Mouse (Mus musculus): ENCODE results near the gene Otof. TPM values are rescaled to one million over a fixed set of nuclear protein-coding genes. Genes with fewer than 3 reads are reported as not detected.

The Otof gene
- not detected for polyA plus RNA-seq (2014; fragmentation: Illumina TruSeq; extraction: RNeasy Lipid Tissue Mini Kit (QIAGEN cat#74804); ENCODE audit: low read depth, low replicate concordance)

DNA sequence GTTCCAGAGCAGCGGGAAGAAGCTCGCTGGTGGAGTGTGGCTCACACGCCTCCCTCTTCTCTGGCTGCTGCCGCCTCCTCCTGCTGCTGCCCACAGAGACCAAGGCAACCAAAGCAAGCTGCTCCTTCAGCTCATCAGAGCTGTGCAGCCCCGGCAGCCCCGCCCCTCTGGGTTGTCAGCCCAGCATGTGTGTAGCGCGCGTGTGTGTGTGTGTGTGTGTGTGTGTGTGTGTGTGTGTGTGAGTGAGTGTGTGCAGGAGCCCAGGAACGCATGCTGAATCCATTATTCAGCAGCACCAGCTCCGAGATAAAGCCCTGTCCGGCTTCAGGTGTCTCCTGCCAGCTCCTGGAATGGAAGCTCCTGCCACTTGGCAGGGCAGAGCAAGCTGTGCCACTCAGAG, at the start of gene Otof:
Gene Otof, minus strand, starts transcription at position 112 of the 400 bp plus-strand sequence.

GRCm38 (mm10) chr5:30465861-30466260, 4.1 kb upstream of the Otof start, which contains the start of gene 1700001C02Rik:
Gene 1700001C02Rik (plus strand): TSS chr5:30466047.

Other genes starting within 250 kb of the Otof start
- gene Selenoi, start 229.4 kb downstream of the Otof start, polyA plus RNA-seq (2014; fragmentation: Illumina TruSeq; extraction: RNeasy Lipid Tissue Mini Kit (QIAGEN cat#74804); ENCODE audit: low read depth, low replicate concordance) = 18.7 TPM
- gene Drc1, start 180.5 kb downstream of the Otof start, polyA plus RNA-seq (2014; fragmentation: Illumina TruSeq; extraction: RNeasy Lipid Tissue Mini Kit (QIAGEN cat#74804); ENCODE audit: low read depth, low replicate concordance) = not detected
- gene 1700001C02Rik, start 4.1 kb upstream of the Otof start, polyA plus RNA-seq (2014; fragmentation: Illumina TruSeq; extraction: RNeasy Lipid Tissue Mini Kit (QIAGEN cat#74804); ENCODE audit: low read depth, low replicate concordance) = not detected
- gene Cib4, start 83.9 kb upstream of the Otof start, polyA plus RNA-seq (2014; fragmentation: Illumina TruSeq; extraction: RNeasy Lipid Tissue Mini Kit (QIAGEN cat#74804); ENCODE audit: low read depth, low replicate concordance) = not detected
- gene Kcnk3, start 126.2 kb upstream of the Otof start, polyA plus RNA-seq (2014; fragmentation: Illumina TruSeq; extraction: RNeasy Lipid Tissue Mini Kit (QIAGEN cat#74804); ENCODE audit: low read depth, low replicate concordance) = 0.32 TPM
- 6.8 TPM for gene Slc35f6, start 186.0 kb upstream of the Otof start, polyA plus RNA-seq (2014; fragmentation: Illumina TruSeq; extraction: RNeasy Lipid Tissue Mini Kit (QIAGEN cat#74804); ENCODE audit: low read depth, low replicate concordance)
- 2.0 TPM for gene Cenpa, start 204.8 kb upstream of the Otof start, polyA plus RNA-seq (2014; fragmentation: Illumina TruSeq; extraction: RNeasy Lipid Tissue Mini Kit (QIAGEN cat#74804); ENCODE audit: low read depth, low replicate concordance)
- 0.16 TPM for gene Dpysl5, start 249.6 kb upstream of the Otof start, polyA plus RNA-seq (2014; fragmentation: Illumina TruSeq; extraction: RNeasy Lipid Tissue Mini Kit (QIAGEN cat#74804); ENCODE audit: low read depth, low replicate concordance)